Mouse (Mus musculus) forebrain, embryonic 14.5 days (tissue): ENCODE results near the gene Cdr2l. TPM values are rescaled to one million over a fixed set of nuclear protein-coding genes. Genes with fewer than 3 reads are reported as not detected.

Experiments used
- ATAC-seq: fragments of 200-750 bp; cut with Nextera tagmentation; 2 replicates; pipeline ENCODE4 v1.8.0; 2017; ENCODE audit warnings: mild to moderate bottlenecking, moderate library complexity
- DNase-seq: peaks from one replicate; pipeline ENCODE4 v3.0.0-alpha.2; 2015; ENCODE audit warnings: low spot score
- H3K27ac ChIP-seq: fragments of 300-500 bp; sonication (generic); 2 replicates; pipeline ENCODE4 v1.5.1; 2014; ENCODE audit warnings: low read depth, mild to moderate bottlenecking, control low read depth, low read length, moderate library complexity
- H3K27me3 ChIP-seq: fragments of 300-500 bp; sonication (generic); replicated peaks from 2 replicates; pipeline ENCODE4 v1.6.1; 2014; ENCODE audit warnings: low read length, control low read depth, mixed read lengths; ENCODE audit not compliant: control insufficient read depth, insufficient read depth
- H3K36me3 ChIP-seq: fragments of 300-500 bp; sonication (generic); 2 replicates; pipeline ENCODE4 v1.6.1; 2014; ENCODE audit warnings: low read length, control low read depth; ENCODE audit not compliant: control insufficient read depth, insufficient read depth
- H3K4me1 ChIP-seq: fragments of 300-500 bp; sonication (generic); 2 replicates; pipeline ENCODE4 v1.6.1; 2014; ENCODE audit warnings: antibody characterized with exemption, low read length, control low read depth; ENCODE audit not compliant: control insufficient read depth, insufficient read depth
- H3K4me2 ChIP-seq: fragments of 300-500 bp; sonication (generic); 2 replicates; pipeline ENCODE4 v1.6.1; 2014; ENCODE audit warnings: mild to moderate bottlenecking, control low read depth, low read length
- H3K4me3 ChIP-seq: fragments of 300-500 bp; sonication (generic); 2 replicates; pipeline ENCODE4 v1.5.1; 2014; ENCODE audit warnings: low read depth, low read length, control low read depth
- H3K9ac ChIP-seq: fragments of 300-500 bp; sonication (generic); 2 replicates; pipeline ENCODE4 v1.6.1; 2014; ENCODE audit warnings: mild to moderate bottlenecking, low read length, control low read depth, moderate library complexity
- H3K9me3 ChIP-seq: fragments of 300-500 bp; sonication (generic); replicated peaks from 2 replicates; pipeline ENCODE4 v1.6.1; 2016; ENCODE audit warnings: low read length, control low read depth, mixed read lengths; ENCODE audit not compliant: control insufficient read depth
- WGBS: fragments of 180-500 bp; shearing (Covaris S2); extraction: QIAGEN DNeasy Blood & Tissue Kit; methylation state at CpG from one replicate; pipeline ENCODE4 v1.1.7; 2014; 5-methylcytosine and 5-hydroxymethylcytosine counted together
- polyA plus RNA-seq: library from polyadenylated mRNA; unstranded; fragments of >200 nt; fragmentation: Nextera tagmentation; extraction: Ambion mirVana; gene quantifications from 2 replicates; pipeline ENCODE4 v1.2.1, GENCODE M21; 2014

Cdr2l gene
- polyA plus RNA-seq, 1 experiment from 2014 or later: 19.0 TPM

GRCm38 (mm10) chr11:115366039-115366705 lies 15.5 kb upstream of the Cdr2l start:
- Histone ChIP-seq H3K36me3 (no peaks in the 10 kb centered on the region), H3K4me3 (peak overlapping the region; percentile 69), H3K4me1 (peaks cover 8% of the 10 kb centered on the region), H3K9me3 (no peaks in the 10 kb centered on the region), H3K4me2 (peak overlapping the region; percentile 96), H3K9ac (peak overlapping the region; percentile 84), H3K27me3 (0 out of 2 replicates have a peak, but pooled peaks cover 4% of the 10 kb centered on the region), H3K27ac (0 out of 2 replicates have a peak overlapping the region, but pooled peaks have one; percentile 64)
- ATAC-seq: no peak
- DNase-seq: no peak
- 46% methylated on average over 7 of the region's 7 CpGs for WGBS

DNA sequence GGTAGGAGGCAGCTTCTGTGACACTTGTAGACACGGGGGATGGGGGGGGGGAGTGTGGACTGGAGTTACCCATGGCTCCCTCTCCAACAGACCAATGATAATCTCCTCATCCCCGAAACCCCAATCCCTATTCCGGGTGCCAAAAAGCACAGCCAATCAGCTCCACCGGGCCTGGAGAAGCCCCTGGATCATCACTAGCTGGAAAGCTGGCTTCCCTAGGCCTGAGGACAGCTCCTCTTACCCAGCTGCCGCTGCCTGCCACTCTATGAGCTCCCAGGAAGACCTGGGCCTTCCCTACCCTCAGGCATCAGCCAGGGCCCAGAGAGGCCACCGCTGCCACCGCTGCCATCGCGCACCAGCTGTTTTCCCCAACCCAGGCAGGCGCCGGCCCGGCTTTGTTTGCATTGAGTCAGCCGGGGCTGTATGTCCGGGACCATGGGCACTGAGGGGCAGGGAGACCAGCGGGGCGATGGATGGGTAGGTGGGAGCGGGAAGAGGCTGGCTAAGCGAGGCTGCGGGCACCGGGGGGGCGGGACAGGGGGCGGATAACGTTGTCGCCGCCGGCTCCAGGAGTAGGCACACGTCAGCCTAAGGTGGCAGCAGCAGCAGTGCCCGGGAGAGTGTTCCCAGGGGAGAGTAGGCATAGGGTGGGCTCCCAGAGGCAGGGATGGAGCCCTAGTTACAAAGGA lies 14.9 kb upstream of the Cdr2l start:
- Histone ChIP-seq H3K27ac (peak overlapping the region; percentile 64), H3K4me3 (peak overlapping the region; percentile 69), H3K4me2 (peak overlapping the region; percentile 96), H3K4me1 (peaks cover 8% of the 10 kb centered on the region), H3K27me3 (0 out of 2 replicates have a peak, but pooled peaks cover 4% of the 10 kb centered on the region), H3K9ac (peak overlapping the region; percentile 84), H3K9me3 (no peaks in the 10 kb centered on the region), H3K36me3 (no peaks in the 10 kb centered on the region)
- DNase-seq (peak; percentile 70), ATAC-seq (peak; percentile 80)
- WGBS: under 1% methylated on average over 27 of the region's 28 CpGs

DNA sequence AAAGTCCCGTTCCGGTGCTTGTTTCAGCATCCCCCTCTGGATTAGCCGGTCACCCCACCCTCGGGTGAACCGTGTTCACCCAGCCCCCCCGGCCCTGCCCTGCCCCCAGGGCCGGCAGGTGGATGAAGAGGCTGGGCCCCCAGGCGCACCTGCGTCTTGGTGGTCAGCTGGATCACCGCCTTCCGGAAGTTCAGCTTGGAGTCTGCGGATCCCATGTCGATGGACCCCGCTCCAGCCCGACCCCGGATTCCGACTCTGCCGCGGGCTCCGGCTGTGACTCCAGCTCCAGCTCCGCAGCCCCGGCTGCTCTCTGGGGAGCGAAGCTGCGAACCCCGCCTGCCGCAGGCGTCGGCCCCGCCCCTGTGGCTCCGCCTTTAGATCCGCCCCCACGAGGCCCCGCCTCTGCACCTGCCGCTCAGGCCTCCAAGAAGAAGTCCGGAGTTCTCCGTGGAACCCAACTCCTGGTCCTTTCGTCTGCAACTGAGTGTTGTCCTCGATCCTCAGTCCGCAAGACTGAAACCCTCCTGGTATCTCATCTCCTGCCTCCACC lies 14.2 kb upstream of the Cdr2l start, which contains the start of gene Hid1:
Gene Hid1 (minus strand): TSS at position 362 of the 550 bp plus-strand sequence.
- Histone ChIP-seq H3K4me1 (peaks cover 8% of the 10 kb centered on the region), H3K9ac (peak within 1 kb of the TSS; percentile 84), H3K4me3 (peak within 1 kb of the TSS; percentile 69), H3K27me3 (0 out of 2 replicates have a peak, but pooled peaks cover 4% of the 10 kb centered on the region), H3K4me2 (peak within 1 kb of the TSS; percentile 96), H3K9me3 (no peaks in the 10 kb centered on the region), H3K36me3 (no peaks in the 10 kb centered on the region), H3K27ac (peak within 1 kb of the TSS; percentile 64)
- DNase-seq (peak; percentile 86), ATAC-seq (peak; percentile 88)
- whole genome bisulfite sequencing: under 1% methylated on average over 38 of the region's 39 CpGs

DNA sequence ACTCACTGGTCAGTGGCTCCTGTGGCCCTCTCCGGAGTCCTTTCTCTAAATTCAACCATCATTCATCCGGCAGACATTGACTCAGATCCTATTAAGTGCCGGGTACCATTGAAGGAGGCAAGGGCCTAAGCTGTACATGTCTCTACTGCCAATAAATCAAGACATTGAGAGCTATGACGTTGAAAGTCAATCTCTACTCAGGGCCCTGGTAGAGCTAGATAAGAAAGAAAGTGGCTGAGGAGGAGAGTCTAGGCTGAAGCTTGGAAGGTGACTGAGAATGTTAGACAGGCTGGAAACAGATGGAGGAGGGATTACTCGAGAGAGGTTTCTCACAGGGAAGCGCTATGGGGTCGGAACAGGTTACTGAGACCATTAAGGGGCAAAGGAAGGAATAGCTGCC lies 11.3 kb upstream of the Cdr2l start:
- Histone ChIP-seq H3K9ac (no peak overlapping the region), H3K36me3 (no peaks in the 10 kb centered on the region), H3K4me3 (no peak overlapping the region), H3K27me3 (0 out of 2 replicates have a peak, but pooled peaks cover 4% of the 10 kb centered on the region), H3K4me2 (no peak overlapping the region), H3K4me1 (peaks cover 11% of the 10 kb centered on the region), H3K27ac (no peak overlapping the region), H3K9me3 (no peaks in the 10 kb centered on the region)
- DNase-seq (no peak), ATAC-seq (no peak)
- 58% methylated on average over 7 of the region's 7 CpGs for WGBS

DNA sequence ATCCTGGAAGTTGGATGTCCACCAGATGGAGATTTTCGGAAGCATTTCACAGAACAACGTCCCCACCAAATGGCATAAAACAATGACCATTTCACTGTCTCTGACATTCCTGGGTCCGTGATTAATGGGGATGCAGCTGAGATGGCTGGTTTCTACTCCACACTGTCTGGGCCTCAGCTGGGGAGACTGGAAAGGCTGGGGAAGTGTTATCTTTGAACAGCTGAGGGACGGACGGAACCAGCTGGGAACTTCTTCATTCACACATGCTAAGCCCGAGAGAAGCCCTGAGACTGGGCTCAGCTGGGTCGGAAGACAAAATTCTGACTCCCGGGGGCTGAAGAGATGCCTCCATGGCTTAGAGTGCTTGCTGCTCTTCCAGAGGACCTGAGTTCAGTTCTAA lies 10.4 kb upstream of the Cdr2l start:
- no peak overlapping the region for H3K4me2 ChIP-seq
- no peak for DNase-seq
- no peak for ATAC-seq
- no peak overlapping the region for H3K9ac ChIP-seq
- 74% methylated on average over 8 of the region's 8 CpGs for WGBS
- H3K9me3 ChIP-seq: no peaks in the 10 kb centered on the region
- 0 out of 2 replicates have a peak, but pooled peaks cover 4% of the 10 kb centered on the region for H3K27me3 ChIP-seq
- H3K36me3 ChIP-seq: no peaks in the 10 kb centered on the region
- H3K4me3 ChIP-seq: no peak overlapping the region
- peaks cover 6% of the 10 kb centered on the region for H3K4me1 ChIP-seq
- no peak overlapping the region for H3K27ac ChIP-seq

GRCm38 (mm10) chr11:115372015-115372414 lies 9.7 kb upstream of the Cdr2l start:
- 72% methylated on average over 1 of the region's 1 CpGs for WGBS
- no peak for DNase-seq

GRCm38 (mm10) chr11:115372737-115373136 lies 9.0 kb upstream of the Cdr2l start:
- H3K4me1 ChIP-seq: peaks cover 3% of the 10 kb centered on the region; the same call in 1 of the 2 replicates
- WGBS: 50% methylated on average over 2 of the region's 2 CpGs
- no peak overlapping the region for H3K4me3 ChIP-seq
- H3K4me2 ChIP-seq: no peak overlapping the region
- no peak overlapping the region for H3K27ac ChIP-seq
- H3K27me3 ChIP-seq: 0 out of 2 replicates have a peak, but pooled peaks cover 4% of the 10 kb centered on the region
- H3K9ac ChIP-seq: no peak overlapping the region
- H3K36me3 ChIP-seq: no peaks in the 10 kb centered on the region
- H3K9me3 ChIP-seq: no peaks in the 10 kb centered on the region
- ATAC-seq (no peak), DNase-seq (no peak)

More at GRCm38 (mm10) chr11:115372015-115372414, 9.7 kb upstream of the Cdr2l start:
- Histone ChIP-seq H3K4me3 (no peak overlapping the region), H3K4me2 (no peak overlapping the region), H3K9me3 (no peaks in the 10 kb centered on the region), H3K36me3 (no peaks in the 10 kb centered on the region), H3K27ac (no peak overlapping the region), H3K9ac (no peak overlapping the region), H3K4me1 (peaks cover 3% of the 10 kb centered on the region; the same call in 1 of the 2 replicates), H3K27me3 (0 out of 2 replicates have a peak, but pooled peaks cover 4% of the 10 kb centered on the region)
- no peak for ATAC-seq

GRCm38 (mm10) chr11:115373805-115374694 lies 7.7 kb upstream of the Cdr2l start:
- ATAC-seq: peak; percentile 77
- Histone ChIP-seq H3K36me3 (no peaks in the 10 kb centered on the region), H3K4me1 (peaks cover 3% of the 10 kb centered on the region; the same call in 1 of the 2 replicates), H3K4me2 (peak overlapping the region; percentile 70), H3K27ac (0 out of 2 replicates have a peak overlapping the region, but pooled peaks have one; percentile 9), H3K27me3 (no peaks in the 10 kb centered on the region), H3K4me3 (peak overlapping the region; percentile 38), H3K9me3 (0 out of 2 replicates have a peak, but pooled peaks cover 3% of the 10 kb centered on the region), H3K9ac (peak overlapping the region; percentile 67)
- peak; percentile 69 for DNase-seq
- WGBS: 1% methylated on average over 30 of the region's 30 CpGs
